Mouse (Mus musculus) left cerebral cortex, postnatal 25 days (tissue): ENCODE measurements around the gene Vangl2. TPM values are rescaled to one million over a fixed set of nuclear protein-coding genes. Genes with fewer than 3 reads are reported as not detected.
"Not testable (repeated sequence)": the region's sequence is repeated elsewhere in the genome, so short reads cannot be mapped to it uniquely, and the experiment has no call there.

Experiments
- DNase-seq, 2 experiments: peaks; one replicate each; pipeline ENCODE4 v3.0.0; 2022; ENCODE audit warnings: low spot score in 2 of 2, mixed read lengths in 1 of 2
- intact Hi-C: fragments of 180-260 bp; cut with DNase I; formaldehyde crosslinking; loops from one replicate; pipeline ENCODE4 v1.15.1; 2025
- total RNA-seq, 2 experiments: library from RNA; stranded (reverse); gene quantifications; 2 replicates each; pipeline ENCODE4 v1.2.3; 2021

The Vangl2 gene
- total RNA-seq, 2 experiments from 2014 or later, result 13.3 to 13.5 TPM

- no peak for DNase-seq
- intact Hi-C loops, result no loop called here
Measured at GRCm38 (mm10) chr1:171976826-171977539, 51.3 kb downstream of the Vangl2 start.

DNA sequence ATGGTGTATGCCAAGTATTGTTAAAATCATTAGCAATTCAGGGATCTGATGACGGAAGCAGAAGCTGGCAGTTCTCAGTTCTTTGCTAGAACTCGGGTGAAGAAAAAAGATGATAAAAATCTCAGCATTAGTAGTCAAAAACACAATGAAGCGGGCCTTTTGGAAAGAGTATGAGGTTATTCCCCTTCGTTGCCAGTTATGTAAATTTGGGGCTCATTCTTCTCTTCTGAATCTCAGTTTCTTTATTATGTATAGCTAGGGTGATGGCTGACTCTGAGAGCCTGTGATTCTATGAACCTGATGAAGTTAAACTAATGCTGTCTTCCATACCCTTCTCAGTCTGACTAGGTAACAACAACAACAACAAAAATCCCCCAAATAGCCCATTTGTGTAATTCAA is 52.4 kb downstream of the Vangl2 start:
- intact Hi-C loops, result no loop called here

DNA sequence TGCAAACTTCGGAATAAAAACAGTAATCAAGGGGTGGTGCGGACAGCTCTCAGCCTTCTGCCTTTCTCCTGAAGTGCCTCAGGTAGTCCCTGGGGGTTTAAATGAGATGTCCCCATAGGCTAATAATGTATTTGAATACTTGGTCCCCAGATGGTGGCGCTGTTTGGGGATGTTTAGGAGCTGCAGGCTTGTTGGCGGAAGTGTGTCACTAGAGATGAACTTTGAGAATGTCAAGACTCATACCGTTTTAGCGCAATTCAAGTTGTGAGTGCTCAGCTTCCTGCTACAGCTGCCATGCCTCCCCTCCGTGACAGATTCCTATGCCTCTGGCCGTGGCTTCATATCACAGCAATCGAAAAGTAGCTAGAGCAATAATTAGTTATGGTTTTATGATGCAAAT is 52.9 kb downstream of the Vangl2 start:
- DNase-seq, result no peak
- intact Hi-C loops, result no loop called here

More for the DNA sequence above, 52.4 kb downstream of the Vangl2 start:
- DNase-seq, result no peak

- intact Hi-C loops, result not testable (repeated sequence)
Measured at GRCm38 (mm10) chr1:171974361-171974760, 53.9 kb downstream of the Vangl2 start.

GRCm38 (mm10) chr1:171970854-171971586 is 57.2 kb downstream of the Vangl2 start:
- no peak for DNase-seq
- intact Hi-C loops, result no loop called here

More at GRCm38 (mm10) chr1:171974361-171974760, 53.9 kb downstream of the Vangl2 start:
- DNase-seq, result not testable (repeated sequence)

- intact Hi-C loops, result no loop called here
- no peak for DNase-seq
Measured at GRCm38 (mm10) chr1:171969221-171969620, 59.0 kb downstream of the Vangl2 start.

- no peak for DNase-seq
- intact Hi-C loops, result no loop called here
Measured at GRCm38 (mm10) chr1:171966054-171966790, 62.0 kb downstream of the Vangl2 start.

DNA sequence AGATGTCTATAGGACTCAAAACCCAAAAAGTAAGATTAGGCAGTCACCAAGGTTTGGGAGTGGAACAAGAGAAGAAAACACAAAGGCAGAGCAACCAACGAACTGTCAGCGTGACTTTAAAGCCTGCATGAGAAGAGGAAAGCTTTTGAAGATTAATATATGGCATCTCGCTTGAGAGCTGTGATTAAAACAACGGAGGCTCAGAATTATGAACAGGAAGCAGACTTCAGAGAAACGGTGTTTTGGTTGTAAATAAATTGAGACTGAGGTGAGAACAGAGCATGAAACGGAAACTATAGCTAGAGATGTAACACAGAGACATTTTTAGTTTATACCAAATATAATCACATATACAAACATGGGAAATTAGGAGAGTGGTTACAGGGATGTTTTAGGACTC is 64.6 kb downstream of the Vangl2 start:
- DNase-seq, result no peak
- intact Hi-C loops, result no loop called here

DNA sequence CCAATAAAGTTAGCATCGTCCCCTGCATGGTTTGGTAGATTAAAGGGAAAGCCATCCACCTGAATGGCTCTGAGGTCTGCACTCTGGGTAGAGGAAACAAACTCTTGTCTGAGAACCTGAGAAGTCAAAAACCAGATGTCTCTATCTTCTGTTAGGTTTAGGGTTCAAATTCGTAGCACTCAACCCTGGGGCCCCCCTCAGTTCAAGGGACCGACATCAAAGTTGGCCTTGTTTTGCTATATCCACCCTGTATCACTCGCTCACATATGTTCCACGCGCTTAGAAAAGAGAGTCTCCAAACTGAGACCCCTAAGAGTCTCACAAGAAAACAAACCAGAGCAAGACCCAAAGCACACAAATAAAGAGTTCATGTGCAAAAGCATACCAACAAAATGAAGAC is 66.5 kb downstream of the Vangl2 start:
- DNase-seq, result no peak
- intact Hi-C loops, result no loop called here

GRCm38 (mm10) chr1:171960726-171961125 is 67.5 kb downstream of the Vangl2 start:
- DNase-seq, result no peak
- intact Hi-C loops, result no loop called here

GRCm38 (mm10) chr1:171957411-171957810 is 70.8 kb downstream of the Vangl2 start:
- DNase-seq, result no peak
- intact Hi-C loops, result no loop called here

GRCm38 (mm10) chr1:171955071-171955470 is 73.2 kb downstream of the Vangl2 start:
- intact Hi-C loops, result no loop called here

More at GRCm38 (mm10) chr1:171955071-171955470, 73.2 kb downstream of the Vangl2 start:
- DNase-seq, result no peak

Other genes with a start within 250 kb of the Vangl2 start
- gene Cd84, start 188.7 kb downstream of the Vangl2 start, total RNA-seq, result 1 to 10 TPM; 1.4 to 2.1 TPM
- gene Gm10521, start 132.8 kb downstream of the Vangl2 start, total RNA-seq, result under 1 TPM; 0.14 to 0.21 TPM
- under 1 TPM; 0.11 to 0.16 TPM for gene Slamf6, start 110.9 kb downstream of the Vangl2 start, total RNA-seq
- gene Nhlh1, start 29.1 kb upstream of the Vangl2 start, total RNA-seq, result under 1 TPM; 0.23 to 0.64 TPM
- gene Copa, start 54.1 kb upstream of the Vangl2 start, total RNA-seq, result 100 to 1,000 TPM; 146 to 154 TPM
- gene Ncstn, start 54.4 kb upstream of the Vangl2 start, total RNA-seq, result 10 to 100 TPM; 68.3 to 70.8 TPM
- gene Pex19, start 98.3 kb upstream of the Vangl2 start, total RNA-seq, result 10 to 100 TPM; 95.2 to 97.2 TPM
- gene Dcaf8, start 119.6 kb upstream of the Vangl2 start, total RNA-seq, result 100 to 1,000 TPM; 105 to 108 TPM
- 100 to 1,000 TPM; 411 to 429 TPM for gene Pea15a, start 178.4 kb upstream of the Vangl2 start, total RNA-seq
- under 1 TPM in 1 of 2 experiments, not detected in 1; 0.34 TPM for gene Casq1, start 191.4 kb upstream of the Vangl2 start, total RNA-seq
- gene Atp1a4, start 230.0 kb upstream of the Vangl2 start, total RNA-seq, result not detected
- 100 to 1,000 TPM; 232 to 242 TPM for gene Igsf8, start 233.2 kb upstream of the Vangl2 start, total RNA-seq